In the genomic region with DNA sequence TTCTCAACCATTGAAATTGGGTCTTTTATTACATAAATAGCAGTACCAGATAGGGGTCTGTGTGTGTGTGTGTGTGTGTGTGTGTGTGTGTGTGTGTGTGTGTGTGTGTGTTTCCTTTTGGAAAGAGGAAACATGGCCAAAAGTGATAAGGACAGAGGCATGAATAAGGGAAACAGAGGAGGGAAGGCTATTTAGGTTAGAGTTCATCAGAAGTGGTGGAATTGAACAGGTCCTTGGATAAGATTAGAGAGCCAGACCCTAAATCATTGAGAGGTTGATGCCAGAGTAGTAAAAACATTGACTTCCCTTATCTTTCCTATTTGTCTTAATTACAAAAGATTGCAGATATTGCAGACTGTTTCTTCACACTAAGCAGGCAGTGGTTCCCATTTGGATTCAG, we compare ENCODE assay signal across 22 mouse cellular contexts.
A peak's percentile ranks its signal among the peaks of the same experiment; 100 is the strongest.
DNase-seq lines count a peak whose midpoint lies in the region; ATAC-seq and TF ChIP-seq lines count a peak whose summit lies in the region.
"Had no signal": no experiment of that assay in that cellular context is flagged by ENCODE, and none has a peak within 500 bp of the region (broad histone marks: within the 10 kb centered on the region; RNA-seq: fewer than 3 reads in every experiment).

No protein-coding gene starts in this region.

- H3K4me1 ChIP-seq in heart, embryonic 11.5 days (ENCODE audit: control insufficient read depth, insufficient read depth, low read length) = no peaks in the 10 kb centered on the region
- H3K4me1 ChIP-seq in MEL (ENCODE audit: control insufficient read depth in 1 of 2, insufficient read depth in 2 of 2, low read length in 2 of 2) = no peaks in the 10 kb centered on the region; a peak in 1 of 4 replicates
- H3K4me1 ChIP-seq: embryonic facial prominence, embryonic 10.5 days; embryonic facial prominence, embryonic 12.5 days; forebrain, embryonic 13.5 days; forebrain, embryonic 15.5 days had no signal

- no peaks in the 10 kb centered on the region for H3K36me3 ChIP-seq in heart, embryonic 11.5 days (ENCODE audit: control insufficient read depth, insufficient read depth, low read length)
- H3K36me3 ChIP-seq in MEL (ENCODE audit: control insufficient read depth in 1 of 2, insufficient read depth in 2 of 2, low read length in 2 of 2) = peaks cover 0 to 2% of the 10 kb centered on the region in 2 experiments; a peak in 1 of 4 replicates
- H3K36me3 ChIP-seq: embryonic facial prominence, embryonic 10.5 days; embryonic facial prominence, embryonic 12.5 days; forebrain, embryonic 15.5 days had no signal

- H3K9me3 ChIP-seq in heart, embryonic 11.5 days (replicated peaks; ENCODE audit: control insufficient read depth, low read length) = no peaks in the 10 kb centered on the region
- no peaks in the 10 kb centered on the region for H3K9me3 ChIP-seq in MEL (replicated peaks; ENCODE audit: insufficient read depth, low read length)
- H3K9me3 ChIP-seq: embryonic facial prominence, embryonic 10.5 days; embryonic facial prominence, embryonic 12.5 days; forebrain, embryonic 13.5 days; forebrain, embryonic 15.5 days had no signal

- peak; percentile 25 to 47; a peak in 3 of 4 replicates for TF ChIP-seq EP300 in MEL (IDR thresholded peaks at IDR 0.05; ENCODE audit: low read depth in 1 of 2, low read length in 2 of 2)

- DNase-seq in heart, adult 18-20 months = no peak
- peak; percentile 37 for DNase-seq in MEL (ENCODE audit: low read depth, low spot score)
- DNase-seq in retina, postnatal 1 day = no peak
- no peak for DNase-seq in embryo, embryonic 11 days
- no peak for DNase-seq in ovary, postnatal 10 days (ENCODE audit: low spot score)
- DNase-seq: adrenal gland, adult 8-10 months; adrenal gland, postnatal 14 days; adrenal gland, postnatal 36 days; cerebellum, adult 11-12 months; cerebellum, adult 2 months; cerebellum, adult 9-10 months; cerebellum, postnatal 10 days; cerebellum, postnatal 25 days had no signal

- ATAC-seq in heart, embryonic 11.5 days (replicated peaks; ENCODE audit: insufficient number of reproducible peaks, low FRiP score, low TSS enrichment) = 0 out of 2 replicates have a peak, but pooled peaks have one; percentile 18
- ATAC-seq in common myeloid progenitor, adult 5-6 weeks (replicated peaks; ENCODE audit: low read depth, poor library complexity, severe bottlenecking) = peak; percentile 90
- ATAC-seq in megakaryocyte progenitor cell, adult 5-6 weeks (replicated peaks; ENCODE audit: poor library complexity) = peak; percentile 54; the same call in 1 of the 2 replicates
- ATAC-seq: activated CD4-positive, CD25-positive, alpha-beta regulatory T cell, adult 4 months; forebrain, embryonic 13.5 days; forebrain, embryonic 15.5 days; Patski had no signal

- H3K4me3 ChIP-seq in heart, embryonic 11.5 days (ENCODE audit: low read depth, low read length) = no peak overlapping the region
- no peak overlapping the region for H3K4me3 ChIP-seq in MEL (ENCODE audit: control insufficient read depth in 1 of 2, insufficient read depth in 1 of 2, low read depth in 2 of 2, low read length in 2 of 2)
- H3K4me3 ChIP-seq: embryonic facial prominence, embryonic 10.5 days; embryonic facial prominence, embryonic 12.5 days; forebrain, embryonic 13.5 days; forebrain, embryonic 15.5 days had no signal

- no peaks in the 10 kb centered on the region for H3K27me3 ChIP-seq in heart, embryonic 11.5 days (ENCODE audit: control insufficient read depth, insufficient read depth, low read length)
- no peaks in the 10 kb centered on the region; a peak in 1 of 4 replicates for H3K27me3 ChIP-seq in MEL (ENCODE audit: control insufficient read depth in 1 of 2, insufficient read depth in 2 of 2, low read length in 2 of 2)
- H3K27me3 ChIP-seq: embryonic facial prominence, embryonic 12.5 days; forebrain, embryonic 13.5 days; forebrain, embryonic 15.5 days had no signal

- H3K9ac ChIP-seq in heart, embryonic 11.5 days (ENCODE audit: low read depth, low read length) = no peak overlapping the region
- H3K9ac ChIP-seq in MEL (ENCODE audit: control insufficient read depth, low read depth, low read length, poor library complexity, severe bottlenecking) = no peak overlapping the region
- H3K9ac ChIP-seq: embryonic facial prominence, embryonic 12.5 days; forebrain, embryonic 13.5 days; forebrain, embryonic 15.5 days had no signal

- H3K4me2 ChIP-seq in heart, embryonic 11.5 days = no peak overlapping the region
- H3K4me2 ChIP-seq: embryonic facial prominence, embryonic 12.5 days; forebrain, embryonic 13.5 days; forebrain, embryonic 15.5 days had no signal

- no peaks in the 10 kb centered on the region for H3K79me2 ChIP-seq in MEL (ENCODE audit: control insufficient read depth, insufficient read depth, low read length, poor library complexity)

- no peak for TF ChIP-seq RAD21 in MEL (IDR thresholded peaks at IDR 0.05; ENCODE audit: low read depth, low read length)

- no peak for TF ChIP-seq CTCF in MEL (IDR thresholded peaks at IDR 0.05 in 2 of 3, conservative IDR thresholded peaks at IDR 0.05 in 1 of 3; ENCODE audit: control insufficient read depth in 1 of 3, insufficient read depth in 1 of 3, low read depth in 2 of 3, low read length in 3 of 3, poor library complexity in 1 of 3, severe bottlenecking in 1 of 3)

- no peak for TF ChIP-seq POLR2A in MEL (IDR thresholded peaks at IDR 0.05; ENCODE audit: control insufficient read depth in 1 of 2, insufficient read depth in 1 of 2, low read depth in 1 of 2, low read length in 2 of 2, poor library complexity in 1 of 2)

- no peak overlapping the region for H3K27ac ChIP-seq in heart, embryonic 11.5 days (ENCODE audit: low read depth, low read length)
- H3K27ac ChIP-seq in MEL (ENCODE audit: control insufficient read depth, low read depth, low read length) = no peak overlapping the region
- H3K27ac ChIP-seq: embryonic facial prominence, embryonic 10.5 days; embryonic facial prominence, embryonic 12.5 days; forebrain, embryonic 13.5 days; forebrain, embryonic 15.5 days had no signal

TF ChIP-seq in MEL, 35 proteins besides CTCF, POLR2A, EP300 and RAD21:
- TF ChIP-seq MYC (IDR thresholded peaks at IDR 0.05; ENCODE audit: low read depth, low read length) (no peak), JUND (IDR thresholded peaks at IDR 0.05; ENCODE audit: low read depth, low read length) (no peak), TCF12 (IDR thresholded peaks at IDR 0.05; ENCODE audit: low read depth, low read length) (peak; percentile 56)
TF ChIP-seq in MEL: peak in this region for 1.

Comparison
In these comparisons a context has a peak if more than half of its experiments do, and no peak if none do; other contexts are left out.
1. ATAC-seq: peak in every context shown above with its lines; median percentile 90 in common myeloid progenitor, adult 5-6 weeks; 54 in megakaryocyte progenitor cell, adult 5-6 weeks; 18 in heart, embryonic 11.5 days.